Mouse (Mus musculus) E14TG2a.4 (cell line): ENCODE measurements around the gene Cmc1.

Experiments used
- CTCF ChIP-seq: conservative IDR thresholded peaks from 2 replicates; pipeline ENCODE4 v1.5.1; 2014; ENCODE audit warnings: low read length
- NANOG ChIP-seq: IDR thresholded peaks from 2 replicates; pipeline ENCODE4 v1.6.1; 2014; ENCODE audit warnings: borderline replicate concordance, low read length, mixed read lengths

DNA sequence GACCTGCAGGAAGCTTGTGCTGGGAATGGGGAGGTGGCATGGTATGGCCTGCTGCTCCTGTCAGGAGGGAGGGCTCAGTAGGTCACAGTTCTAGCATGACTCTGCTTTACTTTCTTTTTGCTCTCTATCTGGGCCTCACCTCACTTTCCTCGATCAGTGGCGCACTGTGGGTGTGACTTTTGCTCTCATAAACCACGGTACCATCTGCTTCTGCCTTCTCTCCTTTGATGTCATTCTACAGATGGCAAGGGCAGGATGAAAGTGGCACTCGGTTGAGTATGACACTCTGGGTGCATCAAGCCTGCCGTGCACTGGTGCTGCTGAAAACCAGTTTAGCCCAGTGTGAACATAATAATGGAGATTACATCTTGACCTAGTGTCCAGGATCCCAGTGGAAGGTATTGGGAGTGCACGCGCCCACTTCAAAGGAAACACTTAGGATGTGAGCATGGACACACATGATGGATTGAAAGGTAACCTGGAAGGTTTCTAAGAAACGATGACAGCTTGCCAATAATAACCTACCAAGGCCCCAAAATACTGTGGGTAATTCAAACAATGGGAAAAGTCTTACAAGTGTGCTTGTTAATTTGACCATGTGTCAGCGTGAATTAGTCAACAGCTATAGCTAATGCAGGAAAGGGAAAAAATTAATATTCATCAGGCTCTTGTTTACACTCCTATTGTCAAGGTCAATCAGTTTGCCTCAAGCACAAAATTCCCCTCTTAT, 46.8 kb upstream of the Cmc1 start:
- TF ChIP-seq CTCF: no peak
- no peak for TF ChIP-seq NANOG
